Mouse (Mus musculus) heart, postnatal 0 days (tissue): Measurements from ENCODE around the gene Atrnl1. TPM values are rescaled to one million over a fixed set of nuclear protein-coding genes. Genes with fewer than 3 reads are reported as not detected.
A peak's percentile ranks its signal among the peaks of the same experiment; 100 is the strongest.

ENCODE experiments used
- ATAC-seq: fragments of 200-750 bp; cut with Nextera tagmentation; 2 replicates; pipeline ENCODE4 v1.8.0; 2017; ENCODE audit warnings: low read depth, moderate number of reproducible peaks, moderate library complexity; ENCODE audit not compliant: insufficient read depth
- DNase-seq: peaks from one replicate; pipeline ENCODE4 v3.0.0-alpha.2; 2016; ENCODE audit warnings: low spot score
- H3K27ac ChIP-seq: fragments of 300-500 bp; sonication (generic); 2 replicates; pipeline ENCODE4 v1.5.1; 2014; ENCODE audit warnings: low read depth, mild to moderate bottlenecking
- H3K27me3 ChIP-seq: fragments of 300-500 bp; sonication (generic); 2 replicates; pipeline ENCODE4 v1.6.1; 2014; ENCODE audit warnings: low read length, mixed read lengths; ENCODE audit not compliant: control insufficient read depth, insufficient read depth
- H3K36me3 ChIP-seq: fragments of 300-500 bp; sonication (generic); replicated peaks from 2 replicates; pipeline ENCODE4 v1.6.1; 2014; ENCODE audit warnings: low read length, mixed read lengths; ENCODE audit not compliant: control insufficient read depth, insufficient read depth
- H3K4me1 ChIP-seq: fragments of 300-500 bp; sonication (generic); 2 replicates; pipeline ENCODE4 v1.6.1; 2014; ENCODE audit warnings: antibody characterized with exemption; ENCODE audit not compliant: control insufficient read depth, insufficient read depth
- H3K4me2 ChIP-seq: fragments of 300-500 bp; sonication (generic); 2 replicates; pipeline ENCODE4 v1.6.1; 2014; ENCODE audit warnings: low read depth, mild to moderate bottlenecking, low read length, moderate library complexity
- H3K4me3 ChIP-seq: fragments of 300-500 bp; sonication (generic); 2 replicates; pipeline ENCODE4 v1.5.1; 2014; ENCODE audit warnings: low read depth, low read length
- H3K9ac ChIP-seq: fragments of 300-500 bp; sonication (generic); replicated peaks from 2 replicates; pipeline ENCODE4 v1.6.1; 2014; ENCODE audit warnings: low read depth, low read length, mixed read lengths
- H3K9me3 ChIP-seq: fragments of 300-500 bp; sonication (generic); replicated peaks from 2 replicates; pipeline ENCODE4 v1.6.1; 2016; ENCODE audit warnings: low read length; ENCODE audit not compliant: control insufficient read depth
- CTCF ChIP-seq: IDR thresholded peaks from 2 replicates; pipeline ENCODE4 v1.5.1; 2016; ENCODE audit warnings: antibody characterized with exemption, control low read depth, low read depth
- EP300 ChIP-seq: IDR thresholded peaks from 2 replicates; pipeline ENCODE4 v1.6.1; 2016; ENCODE audit warnings: antibody characterized with exemption, low read depth
- WGBS: fragments of 180-500 bp; shearing (Covaris S2); extraction: QIAGEN DNeasy Blood & Tissue Kit; methylation state at CpG from one replicate; pipeline ENCODE4 v1.1.7; 2014; 5-methylcytosine and 5-hydroxymethylcytosine counted together
- polyA plus RNA-seq: library from polyadenylated mRNA; unstranded; fragments of >200 nt; fragmentation: Nextera tagmentation; extraction: Ambion mirVana; gene quantifications from 2 replicates; pipeline ENCODE4 v1.2.1, GENCODE M21; 2015
- total RNA-seq: library from RNA; depleted of rRNA; stranded (reverse); fragments of >200 nt; gene quantifications from 2 replicates; pipeline ENCODE4 v1.2.3, GENCODE M21; 2014; ENCODE audit warnings: low replicate concordance

Gene Atrnl1
- total and polyA plus RNA-seq, 2 experiments from 2014 or later = 1.7 to 16.9 TPM

DNA sequence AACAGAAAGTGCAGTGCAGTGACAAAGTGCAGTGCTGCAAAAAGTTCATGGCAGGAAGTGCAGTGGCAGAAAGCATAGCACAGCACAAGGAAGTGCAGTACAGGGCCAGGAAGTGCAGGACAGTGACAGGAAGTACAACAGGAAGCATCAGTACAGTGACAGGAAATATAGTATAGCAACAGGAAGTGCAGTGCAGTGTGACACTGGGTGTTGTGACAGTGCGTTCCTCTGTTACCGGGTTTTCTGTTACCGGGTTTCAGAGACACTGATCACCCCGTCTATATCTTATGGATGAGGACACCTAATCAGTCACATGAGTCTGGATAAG, 38.1 kb downstream of the Atrnl1 start:
- Histone ChIP-seq H3K27me3 (no peaks in the 10 kb centered on the region), H3K4me1 (no peaks in the 10 kb centered on the region), H3K4me3 (no peak overlapping the region), H3K9ac (no peak overlapping the region), H3K36me3 (0 out of 2 replicates have a peak, but pooled peaks cover 6% of the 10 kb centered on the region), H3K9me3 (peaks cover 6% of the 10 kb centered on the region), H3K27ac (peak overlapping the region; percentile 36), H3K4me2 (no peak overlapping the region)
- ATAC-seq = no peak
- WGBS = 97% methylated on average over 4 of the region's 4 CpGs
- DNase-seq = no peak
- TF ChIP-seq CTCF = no peak
- TF ChIP-seq EP300 = no peak

- 50% methylated on average over 2 of the region's 2 CpGs for WGBS
- Histone ChIP-seq H3K9me3 (no peaks in the 10 kb centered on the region), H3K9ac (no peak overlapping the region), H3K4me2 (no peak overlapping the region), H3K36me3 (peaks cover 16% of the 10 kb centered on the region; the same call in 1 of the 2 replicates), H3K27me3 (no peaks in the 10 kb centered on the region), H3K4me1 (no peaks in the 10 kb centered on the region), H3K27ac (no peak overlapping the region), H3K4me3 (no peak overlapping the region)
- ATAC-seq (no peak), DNase-seq (peak; percentile 39)
- peak; percentile 75 for TF ChIP-seq CTCF
- TF ChIP-seq EP300 = no peak
These were observed 44.2 kb downstream of the Atrnl1 start for GRCm38 (mm10) chr19:57655083-57655482.

DNA sequence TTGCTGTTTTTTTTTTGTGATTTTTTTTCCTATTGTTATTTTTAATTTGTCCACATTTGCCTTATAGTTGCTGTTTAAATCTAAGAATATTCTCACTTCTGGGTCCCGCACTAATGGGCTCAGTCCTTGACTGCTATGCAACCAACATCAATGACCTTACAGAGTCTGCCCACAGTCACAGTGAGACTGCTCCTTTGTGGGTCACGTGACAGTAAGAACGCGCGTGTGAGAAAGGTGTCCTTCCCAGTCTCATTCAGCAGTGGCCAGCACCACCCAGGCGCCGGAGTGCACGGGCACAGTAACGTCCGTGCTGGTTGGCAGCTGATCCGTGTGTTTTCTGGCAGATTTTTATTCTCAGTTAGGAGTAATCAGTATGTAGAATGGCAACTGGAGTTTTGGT, 44.7 kb downstream of the Atrnl1 start:
- Histone ChIP-seq H3K4me3 (no peak overlapping the region), H3K4me1 (no peaks in the 10 kb centered on the region), H3K27me3 (no peaks in the 10 kb centered on the region), H3K27ac (no peak overlapping the region), H3K9me3 (no peaks in the 10 kb centered on the region), H3K9ac (no peak overlapping the region), H3K4me2 (no peak overlapping the region), H3K36me3 (peaks cover 16% of the 10 kb centered on the region; the same call in 1 of the 2 replicates)
- no peak for TF ChIP-seq CTCF
- no peak for TF ChIP-seq EP300
- no peak for ATAC-seq
- whole genome bisulfite sequencing = 92% methylated on average over 11 of the region's 11 CpGs
- DNase-seq = no peak

- 70% methylated on average over 12 of the region's 12 CpGs for WGBS
- Histone ChIP-seq H3K9me3 (no peaks in the 10 kb centered on the region), H3K27me3 (no peaks in the 10 kb centered on the region), H3K27ac (peak overlapping the region; percentile 20; the same call in 1 of the 2 replicates), H3K4me1 (no peaks in the 10 kb centered on the region), H3K4me3 (no peak overlapping the region), H3K4me2 (no peak overlapping the region), H3K36me3 (peaks cover 16% of the 10 kb centered on the region; the same call in 1 of the 2 replicates), H3K9ac (no peak overlapping the region)
- no peak for ATAC-seq
- TF ChIP-seq CTCF = no peak
- no peak for TF ChIP-seq EP300
- DNase-seq = no peak
These were observed 46.7 kb downstream of the Atrnl1 start for GRCm38 (mm10) chr19:57657426-57658087.

GRCm38 (mm10) chr19:57658111-57659091, 47.6 kb downstream of the Atrnl1 start:
- Histone ChIP-seq H3K27me3 (no peaks in the 10 kb centered on the region), H3K4me2 (no peak overlapping the region), H3K9me3 (no peaks in the 10 kb centered on the region), H3K27ac (no peak overlapping the region), H3K4me1 (no peaks in the 10 kb centered on the region), H3K36me3 (peaks cover 20% of the 10 kb centered on the region; the same call in 1 of the 2 replicates), H3K9ac (no peak overlapping the region), H3K4me3 (no peak overlapping the region)
- WGBS = 65% methylated on average over 8 of the region's 8 CpGs
- DNase-seq (no peak), ATAC-seq (no peak)
- TF ChIP-seq EP300 (no peak; the same call in 1 of the 2 replicates), CTCF (no peak)
